Mouse (Mus musculus) retina, postnatal 1 day (tissue): Measurements from ENCODE around the gene Pheta2.
"Not testable (repeated sequence)": the region's sequence is repeated elsewhere in the genome, so short reads cannot be mapped to it uniquely, and the experiment has no call there.

Experiments used
- DNase-seq: peaks from one replicate; pipeline ENCODE4 v3.0.0-alpha.2; 2012

Gene Pheta2

DNA sequence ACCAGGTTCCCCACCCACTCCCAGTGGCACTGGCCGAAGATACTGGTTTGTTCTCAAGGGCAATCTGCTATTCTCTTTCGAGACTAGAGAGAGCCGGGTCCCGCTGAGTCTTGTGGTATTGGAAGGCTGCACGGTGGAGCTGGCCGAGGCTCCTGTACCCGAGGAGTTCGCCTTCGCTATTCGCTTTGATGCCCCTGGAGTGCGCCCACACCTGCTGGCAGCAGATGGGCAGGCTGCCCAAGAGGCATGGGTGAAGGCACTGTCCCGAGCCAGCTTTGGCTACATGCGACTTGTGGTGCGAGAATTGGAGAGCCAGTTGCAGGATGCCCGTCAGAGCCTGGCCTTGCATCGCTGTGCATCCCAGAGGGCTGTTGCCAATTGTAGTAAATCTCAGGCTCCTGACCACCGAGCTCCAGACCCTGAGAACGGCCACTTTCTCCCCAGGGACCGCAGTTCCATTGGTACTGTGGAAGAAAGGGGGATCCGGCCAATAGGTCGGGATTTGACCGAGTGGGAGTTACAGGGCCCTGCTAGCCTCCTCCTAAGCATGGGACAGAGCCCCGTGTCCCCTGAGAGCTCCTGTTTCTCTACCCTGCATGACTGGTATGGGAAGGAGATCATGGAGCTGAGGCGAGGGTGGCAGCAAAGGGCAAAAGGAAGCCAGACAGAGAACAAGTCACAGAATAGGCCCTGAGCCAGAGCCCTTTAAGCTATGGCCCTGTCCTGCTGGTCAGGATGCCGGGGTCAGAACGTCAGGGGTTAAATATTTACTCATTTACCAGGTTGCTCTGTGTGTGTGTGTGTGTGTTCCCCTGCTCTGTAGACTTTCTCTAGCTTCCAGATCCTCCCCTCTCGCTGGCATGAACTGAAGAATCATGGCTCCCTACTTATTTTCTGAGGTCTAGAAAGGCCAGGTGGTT is 4.9 kb downstream of the Pheta2 start:
- no peak for DNase-seq

DNA sequence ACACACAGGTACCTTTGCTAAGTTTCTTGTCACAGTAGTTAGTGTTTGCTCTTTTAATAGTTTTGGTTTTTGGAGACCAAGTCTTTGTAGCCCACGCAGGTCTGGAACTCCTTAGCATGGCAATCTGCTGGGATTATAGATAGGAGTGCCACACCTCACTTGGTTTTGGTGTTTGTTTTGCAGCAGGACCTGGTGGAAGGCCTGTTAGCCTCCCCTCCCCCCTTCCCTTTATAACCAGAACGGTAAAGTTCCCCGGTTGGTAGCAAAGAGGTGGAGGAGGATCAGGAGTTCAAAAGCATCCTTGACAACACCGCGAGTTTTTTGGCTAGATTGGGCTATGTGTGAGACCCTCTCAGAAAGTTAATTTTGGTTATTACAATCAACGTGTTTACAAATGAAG is 6.2 kb downstream of the Pheta2 start:
- DNase-seq = no peak

DNA sequence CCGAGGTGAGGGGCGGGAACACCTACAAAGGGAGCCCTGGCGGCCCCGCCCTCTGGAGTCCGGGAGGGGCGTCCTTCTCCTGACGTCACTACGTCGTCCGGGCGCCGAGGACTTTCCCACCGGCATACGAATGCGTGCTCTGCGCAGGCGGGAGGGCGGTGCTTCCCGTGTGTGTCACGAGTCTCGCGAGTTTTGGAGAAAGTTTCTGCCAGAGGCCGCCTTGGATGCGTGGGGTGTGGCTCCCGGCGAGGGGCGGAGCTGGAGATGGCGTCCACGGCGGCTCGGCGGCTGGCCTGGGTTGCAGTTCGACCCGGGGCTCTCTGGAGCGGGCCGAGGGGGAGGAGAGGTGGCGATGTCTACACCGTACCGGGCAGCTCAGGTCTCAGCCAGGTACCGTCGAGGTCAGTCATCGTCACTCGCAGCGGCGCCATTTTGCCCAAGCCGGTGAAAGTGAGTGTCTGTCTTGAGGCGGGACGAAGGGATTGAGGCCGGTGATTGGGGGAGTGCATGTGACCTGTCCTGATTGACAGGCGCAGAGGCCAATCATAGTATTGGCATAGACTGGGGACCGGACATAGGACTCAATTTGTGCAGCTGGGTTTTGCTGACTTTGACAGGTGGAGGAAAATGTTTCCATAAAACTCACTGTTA is 7.2 kb downstream of the Pheta2 start:
- DNase-seq = peak; percentile 99

DNA sequence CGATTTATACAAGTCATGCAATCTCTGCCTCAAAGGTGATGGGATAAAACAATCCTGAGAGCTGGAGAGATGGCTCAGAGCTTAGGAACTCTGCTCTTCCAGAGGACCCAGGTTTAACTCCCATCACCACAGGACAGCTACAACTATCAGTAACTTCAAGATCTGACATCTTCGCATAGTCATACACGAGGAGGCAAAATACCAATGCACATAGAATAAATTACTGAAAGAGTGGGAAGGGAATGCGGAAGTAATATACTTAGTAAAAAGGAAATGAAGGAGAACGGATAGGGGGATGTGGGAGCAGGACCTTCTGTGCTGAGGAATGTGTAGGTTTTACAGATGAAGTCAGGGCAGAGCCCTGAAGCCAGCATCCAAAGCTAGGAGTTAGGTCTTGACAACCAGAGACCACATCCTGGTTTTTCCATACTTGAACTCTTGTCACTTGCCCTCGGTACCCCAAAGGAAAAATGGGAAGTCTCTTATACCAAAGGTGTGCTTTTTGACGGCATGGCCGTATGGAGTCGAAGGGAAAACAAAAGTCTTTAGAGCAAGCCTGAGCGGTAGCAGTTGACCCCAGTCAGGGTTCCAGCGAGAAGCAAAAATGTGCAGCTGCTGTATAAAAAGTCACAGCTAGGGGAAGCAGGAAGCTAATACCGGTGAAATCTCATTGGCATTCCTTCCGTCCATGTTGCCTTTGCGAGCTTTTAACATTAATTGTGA is 8.0 kb downstream of the Pheta2 start:
- DNase-seq = no peak

DNA sequence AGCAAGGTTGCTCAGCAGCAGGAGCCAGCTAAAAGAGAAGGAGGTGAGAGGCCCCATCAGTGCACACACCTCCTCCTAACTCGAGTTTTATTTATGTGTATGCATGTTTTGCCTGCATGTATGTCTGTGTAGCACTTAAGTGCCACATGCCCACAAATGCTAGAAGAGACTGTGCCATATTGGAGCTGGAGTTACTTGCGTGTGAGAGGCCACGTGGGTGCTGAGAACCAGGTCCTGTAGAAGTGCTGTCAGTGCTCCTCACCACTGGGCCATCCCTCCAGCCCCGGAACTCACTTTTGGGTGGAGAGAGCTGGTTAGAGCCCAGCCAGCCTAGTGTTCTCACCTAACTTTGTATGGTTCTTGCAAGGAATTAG is 8.5 kb downstream of the Pheta2 start:
- no peak for DNase-seq

DNA sequence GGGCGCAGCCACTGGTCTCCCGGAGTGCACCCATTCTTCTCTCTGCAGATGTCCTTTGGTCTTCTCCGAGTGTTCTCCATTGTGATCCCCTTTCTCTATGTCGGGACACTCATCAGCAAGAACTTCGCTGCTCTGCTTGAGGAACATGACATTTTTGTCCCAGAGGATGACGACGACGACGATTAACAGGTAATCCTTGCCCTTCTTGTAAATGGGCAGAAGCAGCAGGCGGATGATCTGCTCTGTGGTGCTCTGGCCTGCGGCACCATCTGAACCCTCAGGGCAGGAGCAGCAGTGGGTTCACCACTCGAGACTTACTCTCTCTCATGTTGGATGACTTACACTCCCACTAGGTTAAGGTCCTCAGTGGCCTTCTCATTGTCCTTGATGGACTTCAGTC is 9.1 kb downstream of the Pheta2 start:
- DNase-seq = no peak

DNA sequence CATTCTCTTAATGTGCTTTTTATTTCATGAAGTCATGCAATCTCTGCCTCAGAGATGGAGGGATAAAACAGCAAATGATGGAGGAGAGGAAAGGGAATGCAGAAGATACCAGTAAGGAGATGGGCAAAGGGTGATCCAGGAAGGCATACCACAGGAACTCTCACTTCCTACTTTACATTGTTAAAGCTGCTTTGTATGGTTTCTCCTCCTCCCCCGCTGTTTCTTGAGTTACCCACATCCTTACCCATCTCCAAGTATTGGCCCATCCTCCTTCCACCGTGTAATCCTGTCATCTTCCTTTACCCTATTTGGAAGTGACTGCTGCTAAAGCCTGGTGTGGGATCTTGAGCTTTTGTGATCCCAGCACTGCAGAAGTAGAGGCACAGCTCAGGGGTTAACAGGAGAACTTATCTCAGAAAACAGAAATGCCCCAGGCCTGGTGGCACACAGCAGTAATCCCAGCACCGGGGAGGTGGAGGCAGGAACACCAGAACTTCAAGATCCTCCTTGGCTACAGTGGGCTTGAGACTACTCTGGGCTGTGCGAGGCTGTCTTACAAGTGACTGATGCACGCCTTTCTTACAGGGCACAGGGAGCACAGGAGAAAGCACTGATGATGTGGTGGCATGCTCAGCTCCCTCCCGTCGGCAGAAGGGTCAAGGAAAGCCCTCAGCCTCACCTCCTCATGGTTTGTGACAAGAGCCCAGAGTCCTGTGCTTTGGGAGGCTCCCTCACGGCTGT is 9.7 kb downstream of the Pheta2 start:
- no peak for DNase-seq

DNA sequence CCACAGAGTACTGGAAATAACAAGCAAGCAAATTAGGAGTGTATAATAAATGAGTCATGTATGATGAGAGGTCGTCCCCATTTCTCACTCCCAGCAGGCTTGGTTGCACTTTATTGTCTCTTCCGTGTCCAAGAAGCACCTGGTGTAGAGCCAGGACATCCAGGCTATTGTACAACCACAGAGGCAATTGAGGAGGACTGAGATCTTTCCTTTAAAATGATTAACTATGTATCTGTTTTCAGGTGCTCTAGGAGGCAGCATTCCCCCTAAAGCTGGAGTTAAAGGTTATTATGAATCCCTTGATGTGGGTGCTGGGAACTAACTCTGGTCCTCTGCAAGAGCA is 10.2 kb downstream of the Pheta2 start:
- no peak for DNase-seq

DNA sequence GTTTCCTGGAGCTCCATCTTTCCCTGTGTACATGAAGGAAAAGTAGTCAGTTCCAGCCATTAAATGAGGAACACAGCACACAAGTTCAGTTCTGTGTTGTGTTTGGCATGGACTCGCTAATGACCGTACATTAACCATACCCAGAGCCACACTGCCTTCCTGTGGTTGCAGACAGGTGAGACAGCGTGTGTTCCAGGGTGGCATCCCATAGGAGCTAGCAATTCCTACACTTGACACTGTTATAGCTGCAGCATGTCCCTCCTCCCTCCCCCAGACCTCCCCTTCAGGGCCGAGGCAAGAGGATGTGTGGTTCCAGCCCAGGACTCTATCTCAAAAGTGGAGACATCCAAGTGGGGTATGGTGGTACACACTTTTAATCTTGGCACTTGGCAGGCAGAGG is 11.6 kb downstream of the Pheta2 start:
- no peak for DNase-seq

DNA sequence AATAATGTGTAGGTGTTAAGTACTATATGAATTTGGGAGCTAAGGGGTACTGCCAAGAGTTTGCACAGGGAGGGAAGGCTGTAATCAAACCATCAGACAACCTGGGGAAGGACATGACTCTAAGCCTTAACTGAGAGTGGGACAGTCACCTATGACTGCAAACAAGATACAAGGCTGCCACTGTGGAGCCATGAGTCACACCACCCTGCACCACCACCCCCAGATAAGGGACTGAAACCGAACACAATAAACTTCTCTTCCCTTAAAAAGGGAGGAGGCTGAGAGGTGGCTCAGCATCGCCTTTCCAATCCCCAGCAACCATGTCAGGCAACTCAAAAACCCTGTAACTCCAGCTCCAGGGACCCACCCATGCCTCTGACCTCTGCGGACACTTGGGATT is 12.7 kb downstream of the Pheta2 start:
- DNase-seq = no peak

DNA sequence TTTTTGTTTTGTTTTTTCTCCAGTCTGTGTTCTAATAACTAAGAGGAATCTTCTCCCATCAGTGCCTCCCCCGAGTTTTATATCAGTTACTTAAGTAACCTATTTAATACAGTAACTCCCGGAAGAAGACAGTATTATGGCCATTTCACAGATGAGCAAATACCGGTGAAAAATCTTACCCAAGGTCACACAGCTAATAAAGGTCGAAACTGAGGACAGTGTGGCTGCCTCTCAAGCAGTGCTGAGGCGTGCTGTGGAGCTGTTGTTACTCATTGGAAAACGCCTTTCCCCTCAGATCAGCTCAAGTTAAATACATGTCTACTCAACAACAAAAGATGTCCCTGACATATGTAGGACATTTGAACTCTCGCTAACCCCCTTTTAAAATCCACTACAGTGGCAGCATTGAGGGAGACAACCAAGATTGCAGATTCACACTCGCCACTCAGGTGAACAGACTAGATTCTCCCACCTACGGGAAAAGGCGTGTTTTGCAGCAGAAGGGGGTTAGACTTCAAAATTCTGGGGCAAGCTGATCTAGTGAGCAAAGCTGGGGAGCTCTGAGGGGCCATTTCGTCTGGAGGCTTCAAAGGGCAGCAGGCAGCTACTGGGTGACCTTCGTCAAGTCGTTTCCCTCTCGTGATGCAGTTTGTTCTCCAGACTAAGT is 14.5 kb downstream of the Pheta2 start:
- no peak for DNase-seq

DNA sequence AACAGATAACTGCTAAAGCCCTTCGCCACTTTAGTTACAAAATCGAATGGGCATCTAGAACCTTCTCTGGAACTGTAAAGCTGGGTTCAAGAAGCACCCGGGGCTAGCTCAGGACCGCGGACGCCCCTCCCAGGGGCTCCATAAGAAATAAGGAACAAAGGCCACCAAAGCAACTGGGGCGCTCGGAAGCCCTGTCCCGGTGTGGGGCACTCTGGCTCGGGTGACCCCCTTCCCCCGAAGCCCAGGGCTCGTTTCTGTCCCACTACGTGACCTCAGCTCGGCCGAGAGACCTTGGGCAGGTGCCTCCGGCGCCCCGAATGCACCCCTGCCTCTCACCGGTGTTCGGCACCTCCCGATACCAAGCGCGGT is 15.0 kb downstream of the Pheta2 start:
- DNase-seq = no peak

DNA sequence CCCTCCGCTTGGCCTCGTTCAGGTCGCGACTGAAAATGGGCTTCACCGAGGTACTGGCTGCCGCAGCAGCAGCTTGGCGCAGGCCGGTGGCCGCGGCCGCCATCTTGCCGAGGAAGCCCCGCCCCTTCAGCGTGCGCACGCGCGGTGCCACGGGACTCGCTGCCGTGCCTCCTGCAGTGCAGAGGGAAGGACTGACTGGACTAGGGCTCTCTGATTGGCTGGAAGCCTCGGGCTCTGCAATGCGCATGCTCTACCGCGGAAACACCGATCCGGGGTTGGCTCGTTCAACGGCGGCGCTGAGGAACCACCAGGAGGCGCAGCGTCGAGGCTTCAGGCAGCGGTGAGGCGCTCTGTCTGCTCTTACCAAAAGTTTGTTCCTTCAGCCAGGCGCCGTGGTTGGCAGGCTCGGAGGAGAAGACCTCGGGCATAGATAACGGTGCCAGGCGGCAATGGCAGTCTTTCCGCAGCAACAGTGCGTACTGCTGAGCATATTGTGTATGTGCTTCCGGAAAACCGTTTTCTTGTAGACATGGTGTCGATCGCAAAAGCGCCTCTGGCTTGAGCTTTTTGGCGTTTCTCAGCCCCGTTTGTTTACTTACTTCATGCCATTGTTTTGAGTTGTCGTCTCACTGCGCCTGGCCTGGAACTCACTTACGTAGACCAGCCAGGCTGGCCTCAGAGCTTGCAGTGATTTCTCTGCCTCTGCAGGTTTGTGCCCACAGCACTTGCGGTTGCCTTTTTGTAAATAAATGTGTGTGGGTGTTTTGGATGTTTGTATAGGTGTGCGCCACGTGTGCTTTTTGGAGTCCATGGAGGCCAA is 15.6 kb downstream of the Pheta2 start, which contains the start of gene Ndufa6:
Gene Ndufa6 (minus strand): TSS at position 197 of the 820 bp plus-strand sequence.
- DNase-seq = peak; percentile 99

DNA sequence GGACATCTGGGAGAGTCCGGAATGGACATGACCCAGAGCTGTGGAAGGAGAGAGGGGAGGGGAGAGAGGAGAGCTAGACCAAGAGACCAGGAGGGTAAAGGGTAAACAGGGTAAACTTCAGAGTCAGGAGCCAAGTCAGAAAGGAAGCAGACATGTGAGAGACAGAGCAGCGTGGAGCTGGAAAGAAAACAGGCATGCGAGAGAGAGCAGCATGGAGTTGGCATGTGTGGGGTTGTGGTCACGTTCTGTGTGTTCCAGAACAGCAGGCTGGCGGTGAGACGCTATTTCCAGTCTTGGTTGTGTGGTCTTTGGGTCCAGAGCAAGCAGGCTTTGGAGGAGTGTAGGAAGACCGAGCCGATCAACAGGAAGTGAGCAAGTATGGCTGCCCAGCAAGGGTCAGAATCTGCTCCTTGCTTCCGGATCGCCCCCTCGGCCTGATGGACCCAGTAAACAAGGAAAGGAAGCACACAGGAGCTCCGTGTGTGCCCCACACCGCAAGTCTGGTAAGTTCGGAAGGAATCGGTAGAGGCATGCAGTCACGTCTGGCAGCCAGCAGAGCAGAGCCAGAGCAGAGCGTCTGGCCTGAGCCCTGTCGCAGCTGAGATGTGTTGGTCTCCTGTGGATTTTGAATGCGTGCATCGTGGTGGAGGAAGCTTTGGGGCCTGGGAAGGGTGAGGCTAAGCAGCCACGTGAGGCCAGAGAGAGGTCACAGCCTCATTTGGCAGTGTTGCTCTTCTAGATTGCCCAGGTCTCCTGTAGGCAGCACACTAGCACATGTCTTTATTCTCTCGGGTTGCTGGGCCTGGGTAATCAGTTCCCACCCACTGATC is 19.9 kb downstream of the Pheta2 start:
- DNase-seq = no peak

DNA sequence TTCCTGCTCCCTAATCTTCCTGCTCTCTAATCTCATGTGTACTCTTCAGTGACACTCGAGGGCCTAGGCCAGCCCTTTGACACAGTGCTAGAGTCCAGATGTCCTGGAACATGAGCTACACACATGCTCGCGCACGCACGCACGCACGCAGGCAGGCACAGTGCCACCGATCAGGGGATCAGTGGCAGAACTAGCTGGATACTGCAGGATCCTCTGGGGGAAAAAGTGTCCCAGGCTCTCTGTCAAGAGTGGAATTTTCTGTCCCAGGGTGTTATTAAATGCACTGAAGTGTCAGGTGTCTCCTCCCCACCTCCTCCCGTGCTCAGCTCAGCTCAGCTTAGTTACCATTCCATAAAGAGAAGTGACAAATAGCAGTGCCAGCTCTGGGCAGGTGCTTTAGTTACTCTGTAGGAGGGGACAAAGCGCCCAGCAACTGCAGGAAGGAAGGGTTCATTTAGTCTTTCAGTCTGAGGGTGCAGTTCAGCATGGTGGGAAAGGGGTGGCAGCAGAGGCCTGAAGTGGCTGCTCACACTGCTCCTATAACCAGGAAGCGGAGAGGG is 22.8 kb downstream of the Pheta2 start:
- DNase-seq = no peak

DNA sequence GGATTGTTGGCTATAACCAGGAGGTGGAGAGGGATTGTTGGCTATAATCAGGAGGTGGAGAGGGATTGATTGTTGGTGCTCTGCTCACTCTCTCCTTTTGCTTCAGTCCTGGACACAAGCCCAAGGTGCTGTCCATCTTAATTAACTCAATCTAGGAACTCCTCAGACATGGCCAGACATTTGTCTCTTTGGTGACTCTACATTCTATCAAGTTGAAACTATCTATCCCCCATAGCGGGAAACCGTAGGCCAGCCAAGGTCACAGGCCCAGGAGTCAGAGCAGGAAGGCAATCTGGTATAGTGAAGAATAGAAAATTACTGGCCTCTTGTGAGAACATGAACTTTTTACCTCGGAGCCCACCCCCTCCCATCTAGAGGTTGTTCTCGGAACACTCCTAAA is 23.5 kb downstream of the Pheta2 start:
- no peak for DNase-seq

DNA sequence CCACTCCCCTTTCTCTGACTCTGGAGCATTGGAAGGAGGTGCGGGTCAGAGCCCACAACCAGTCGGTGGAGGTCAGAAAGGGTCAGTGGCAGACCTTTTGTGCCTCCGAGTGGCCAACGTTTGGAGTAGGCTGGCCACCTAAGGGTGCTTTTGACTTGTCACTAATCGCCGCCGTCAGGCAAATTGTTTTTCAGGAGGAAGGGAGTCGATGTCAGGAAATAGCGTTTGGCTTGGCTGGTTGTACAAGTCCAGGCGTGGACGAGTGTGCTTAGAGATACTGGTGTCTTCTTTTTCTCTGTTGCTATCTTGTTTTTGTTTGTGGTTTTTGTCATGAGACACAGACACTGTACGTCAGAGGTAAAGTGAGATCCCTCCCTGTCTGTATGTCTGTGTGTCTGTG is 25.1 kb downstream of the Pheta2 start:
- not testable (repeated sequence) for DNase-seq

DNA sequence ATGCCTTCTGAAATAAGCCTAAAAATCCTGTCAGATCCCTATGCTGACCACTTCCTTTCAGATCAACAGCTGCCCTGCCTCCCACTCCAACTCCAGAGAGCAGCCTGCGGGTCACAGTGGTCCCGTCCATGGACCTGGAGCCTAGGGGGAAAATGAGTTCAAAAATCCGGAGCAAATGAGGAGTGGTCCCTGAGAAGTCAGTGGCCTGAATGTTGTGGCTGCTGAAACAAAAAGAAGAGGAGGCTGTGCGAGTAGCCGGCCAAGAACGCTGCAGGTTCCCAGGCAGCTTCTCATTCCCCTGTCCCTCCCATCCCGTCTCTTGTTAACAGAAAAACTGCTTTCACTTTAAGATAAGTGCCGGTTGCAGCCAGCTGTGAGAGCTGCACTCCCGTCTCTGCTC is 25.8 kb downstream of the Pheta2 start:
- DNase-seq = not testable (repeated sequence)

DNA sequence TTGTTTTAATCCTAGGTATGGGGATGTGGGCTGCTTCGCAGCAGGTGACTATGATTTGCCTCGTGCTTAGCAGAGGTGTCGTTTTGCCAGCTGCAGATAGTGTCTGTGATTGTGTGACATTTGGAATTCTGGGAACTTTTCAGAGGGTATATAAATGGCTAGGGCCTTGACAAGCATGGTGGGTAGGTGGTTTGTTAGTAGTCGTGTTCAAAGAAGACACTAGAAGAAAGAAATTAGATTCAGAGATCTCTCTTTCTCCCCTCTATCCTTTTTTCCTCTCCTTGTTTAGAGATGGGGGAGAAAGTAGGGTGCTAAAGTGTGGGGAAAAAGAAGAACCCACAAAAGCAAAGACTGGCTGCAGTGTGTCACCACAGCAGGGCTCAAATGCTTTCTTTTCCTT is 29.4 kb downstream of the Pheta2 start:
- DNase-seq = no peak

DNA sequence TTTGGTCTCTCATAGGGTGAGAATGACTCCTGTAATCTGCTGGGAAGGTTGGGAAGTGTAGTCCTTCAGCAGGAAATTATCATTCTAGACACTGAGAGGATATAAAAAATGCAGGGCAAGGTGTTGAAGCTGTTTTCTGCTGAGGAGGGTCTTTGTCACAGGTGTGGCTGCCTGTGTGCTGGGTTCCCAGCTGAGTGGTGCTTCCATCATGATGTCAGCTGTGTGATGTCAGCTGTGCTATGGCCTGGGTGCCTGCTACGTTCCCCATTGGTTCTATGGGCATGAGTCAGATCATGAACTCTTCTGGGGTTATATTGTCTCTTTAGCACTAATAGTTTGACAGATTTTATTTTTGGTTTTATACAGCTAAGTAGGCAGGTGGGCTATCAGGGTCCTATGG is 30.1 kb downstream of the Pheta2 start:
- no peak for DNase-seq
